Mouse (Mus musculus): ENCODE measurements around the gene Rnf224.
A peak's percentile ranks its signal among the peaks of the same experiment; 100 is the strongest.
"Not testable (repeated sequence)": the region's sequence is repeated elsewhere in the genome, so short reads cannot be mapped to it uniquely, and the experiment has no call there.

The Rnf224 gene

DNA sequence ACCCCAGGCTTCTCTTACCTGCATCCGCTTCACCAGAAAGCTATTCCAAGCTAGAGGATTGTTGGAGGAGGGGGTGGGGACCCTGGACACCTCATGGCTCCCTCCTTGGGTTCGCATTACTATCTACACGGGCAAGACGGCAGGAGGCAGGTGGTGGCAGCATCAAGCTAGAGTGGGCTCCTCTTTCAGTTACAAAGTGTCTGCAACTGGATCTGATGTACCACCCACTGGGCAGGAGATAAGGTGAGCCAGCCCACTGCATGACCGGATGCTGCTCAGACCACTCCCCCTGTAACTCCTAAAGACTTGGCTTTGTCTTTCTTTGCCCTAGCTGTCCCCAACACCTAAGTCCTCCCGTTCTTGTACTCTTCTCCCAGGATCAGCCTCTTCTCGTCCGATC, at the start of gene Rnf224:
TSS of gene Rnf224 (minus strand) at position 174 of the 400 bp plus-strand sequence.
- DNase-seq (ENCODE audit: low spot score in 2 of 2), result no peak

DNA sequence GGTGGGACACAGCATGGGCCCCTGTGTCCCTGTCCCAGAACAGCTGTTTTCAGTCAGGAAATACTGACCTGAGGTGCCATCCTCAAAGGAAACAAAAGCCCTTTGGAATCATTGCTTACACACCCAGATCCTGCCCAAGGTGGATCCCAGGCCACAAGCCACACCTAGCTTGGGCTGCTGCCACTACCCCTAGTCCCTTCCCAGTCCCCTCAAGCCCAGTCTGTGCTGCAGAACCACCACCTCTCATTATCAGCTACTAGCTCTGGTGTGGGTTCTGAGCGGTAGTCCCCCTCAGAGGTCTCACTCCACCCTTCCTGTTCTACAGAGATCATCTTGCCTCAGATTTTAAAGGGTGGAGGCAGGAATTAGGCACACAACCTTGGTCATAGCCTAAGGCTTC, 49.7 kb upstream of the Rnf224 start:
- no peak for DNase-seq (ENCODE audit: low spot score in 2 of 2)

DNA sequence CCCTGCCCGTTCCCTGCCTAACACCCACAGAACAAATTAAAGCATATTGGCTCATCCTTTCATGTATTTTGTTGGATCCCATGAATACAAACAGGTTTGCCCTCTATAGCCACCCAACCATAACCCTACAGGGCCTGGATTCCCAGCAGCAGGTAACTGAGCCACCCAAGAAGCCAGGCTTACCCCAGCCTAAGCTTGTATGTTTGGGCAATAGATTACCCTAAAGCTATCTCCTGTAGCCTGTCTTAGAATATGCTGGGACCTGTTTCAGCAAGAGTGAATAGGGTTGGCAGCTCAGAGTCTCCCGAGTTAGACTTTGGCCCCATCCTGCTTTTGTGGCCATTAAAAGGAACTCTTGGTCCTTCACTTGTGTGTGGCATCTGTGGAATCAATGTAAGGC, 49.0 kb upstream of the Rnf224 start:
- no peak for DNase-seq (ENCODE audit: low spot score in 2 of 2)

DNA sequence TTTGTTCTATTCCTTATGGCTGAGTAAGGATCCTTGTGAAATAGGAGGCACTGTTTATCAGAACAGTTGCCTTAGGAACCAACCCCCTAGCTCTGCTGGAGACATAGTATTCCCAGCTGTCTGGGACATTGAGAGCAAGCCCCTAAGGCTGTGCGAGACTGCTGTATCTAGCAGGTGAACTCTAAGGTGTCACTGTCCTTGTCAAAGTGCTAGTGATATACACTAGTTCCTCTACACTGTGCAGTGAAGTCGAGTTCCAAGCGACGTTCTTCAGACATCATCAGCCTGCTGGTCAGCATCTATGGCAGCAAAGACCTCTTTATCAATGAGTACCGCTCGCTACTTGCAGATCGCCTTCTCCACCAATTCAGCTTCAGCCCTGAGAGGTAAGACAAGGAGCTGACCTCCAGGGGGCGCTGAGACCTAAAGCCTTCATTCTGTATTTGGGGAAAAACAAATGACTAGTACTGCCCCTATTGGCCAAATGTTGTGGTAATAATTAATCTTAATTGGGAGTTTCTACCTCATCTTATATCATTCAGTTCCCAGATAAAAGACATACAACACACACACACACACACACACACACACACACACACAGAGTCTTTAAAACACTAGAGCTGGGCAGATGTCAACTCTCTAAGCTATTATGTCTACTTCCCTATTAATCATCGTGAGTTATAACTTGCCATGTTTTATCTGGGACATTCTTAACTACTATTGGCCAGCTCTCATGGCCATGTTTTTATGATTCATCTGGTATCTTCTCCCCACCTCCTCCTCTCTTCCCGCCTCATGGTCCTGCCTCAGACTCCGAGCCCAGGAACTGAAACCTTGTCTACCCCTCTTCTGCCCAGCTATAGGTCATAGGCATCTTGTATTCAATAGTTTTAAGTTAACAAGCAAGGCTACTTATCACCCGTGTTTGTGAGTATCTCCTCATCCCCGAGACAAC, 42.6 kb upstream of the Rnf224 start:
- DNase-seq (ENCODE audit: low spot score in 2 of 2), result peak; percentile 66 to 86

DNA sequence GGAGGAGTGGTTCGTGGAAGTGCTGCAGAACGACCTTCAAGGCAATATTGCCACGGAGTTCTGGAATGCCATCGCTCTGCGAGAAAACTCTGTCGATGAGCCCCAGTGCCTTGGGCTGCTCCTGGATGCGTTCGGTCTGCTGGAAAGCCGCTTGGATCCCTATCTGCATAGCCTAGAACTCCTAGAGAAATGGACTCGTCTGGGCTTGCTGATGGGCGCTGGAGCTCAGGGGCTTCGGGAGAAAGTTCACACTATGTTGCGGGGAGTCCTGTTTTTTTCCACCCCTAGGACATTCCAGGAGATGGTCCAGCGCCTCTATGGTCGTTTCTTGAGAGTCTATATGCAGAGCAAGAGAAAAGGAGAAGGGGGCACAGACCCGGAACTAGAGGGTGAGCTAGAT, 36.4 kb upstream of the Rnf224 start:
- no peak for DNase-seq (ENCODE audit: low spot score in 2 of 2)

DNA sequence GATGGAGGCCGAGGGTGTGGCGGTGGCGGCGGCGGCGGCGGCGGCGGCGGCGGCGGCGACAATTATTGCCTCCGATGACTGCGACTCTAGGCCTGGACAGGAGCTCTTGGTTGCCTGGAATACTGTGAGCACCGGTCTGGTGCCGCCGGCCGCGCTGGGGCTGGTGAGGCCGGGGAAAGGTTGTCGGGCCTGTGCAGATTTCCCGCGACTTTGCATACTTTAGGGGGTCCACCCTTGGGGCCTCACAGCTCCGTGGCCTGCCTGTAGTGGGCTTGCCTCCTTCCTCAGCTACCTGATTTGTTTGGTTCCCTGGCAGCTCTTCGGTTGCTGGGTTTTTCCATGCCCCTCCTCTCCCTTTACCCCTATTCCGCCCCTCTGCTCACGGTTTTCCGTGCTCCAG, 35.9 kb upstream of the Rnf224 start:
- no peak for DNase-seq (ENCODE audit: low spot score in 2 of 2)

DNA sequence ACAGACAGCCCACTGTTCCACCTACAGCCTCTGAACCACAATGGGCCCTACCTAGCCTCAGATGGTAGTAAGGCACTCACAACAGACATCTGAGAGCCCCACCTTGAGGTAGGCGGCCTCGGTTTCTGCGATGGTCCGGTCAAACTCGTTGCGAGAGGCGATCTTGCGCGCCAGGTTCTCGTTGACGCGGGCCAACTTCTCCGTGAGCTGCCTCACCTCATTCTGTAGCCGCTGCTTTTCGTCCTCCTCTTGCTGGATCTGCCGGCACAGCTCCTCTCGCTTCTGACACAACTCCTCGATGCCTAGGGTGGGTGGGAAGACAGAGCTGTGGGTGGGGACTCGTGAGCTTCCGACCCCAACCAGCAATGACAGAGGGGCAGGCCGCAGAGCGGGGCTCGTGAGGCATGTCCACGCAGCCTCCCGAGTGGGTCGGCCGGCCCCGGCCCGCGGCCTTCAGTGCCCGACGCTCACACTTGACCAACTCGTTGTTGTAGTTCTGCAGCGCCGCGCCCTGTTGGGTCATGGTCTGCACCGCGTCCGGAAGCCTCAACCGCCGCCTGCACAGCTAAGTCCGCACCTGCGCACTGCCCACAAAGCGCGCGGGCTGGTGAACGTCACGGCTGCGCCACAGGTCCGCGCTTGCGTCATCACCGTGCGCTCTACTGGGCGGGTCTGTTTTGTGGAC, 35.4 kb upstream of the Rnf224 start, which contains the start of the genes Ssna1 and Anapc2:
TSS of gene Ssna1 (minus strand) at position 612 of the 685 bp plus-strand sequence.
TSS of gene Anapc2 (plus strand) at position 652 of the 685 bp plus-strand sequence.
- peak; percentile 95 to 98 for DNase-seq (ENCODE audit: low spot score in 2 of 2)

DNA sequence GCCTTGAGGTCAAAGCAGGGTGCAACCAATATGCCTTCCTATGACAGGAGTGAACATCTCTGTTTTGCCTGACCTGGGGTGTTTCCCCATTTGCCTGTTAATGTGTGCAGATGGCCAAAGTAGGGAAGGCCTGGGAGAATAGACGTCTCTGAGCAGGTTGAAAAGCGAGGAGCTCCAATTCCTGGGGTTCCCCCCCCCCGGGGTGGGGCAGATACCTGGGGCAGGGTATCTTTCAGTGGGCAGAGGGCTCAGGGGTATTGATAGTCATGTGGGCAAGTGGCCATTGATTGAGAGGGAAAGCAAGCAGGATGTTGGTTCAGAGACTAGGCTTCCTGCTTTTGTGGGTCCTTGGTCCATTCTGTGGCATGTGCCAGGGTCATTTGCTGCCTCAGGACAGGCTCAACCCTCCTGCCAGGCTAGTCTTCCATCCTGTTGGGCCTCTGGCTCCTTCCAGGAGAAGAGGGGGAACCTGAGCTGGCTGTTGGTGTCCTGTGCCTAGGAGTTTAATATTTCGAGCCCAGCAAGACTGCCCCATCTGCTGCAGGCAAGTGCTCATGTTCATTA, 31.2 kb upstream of the Rnf224 start:
- DNase-seq (ENCODE audit: low spot score in 2 of 2), result no peak

DNA sequence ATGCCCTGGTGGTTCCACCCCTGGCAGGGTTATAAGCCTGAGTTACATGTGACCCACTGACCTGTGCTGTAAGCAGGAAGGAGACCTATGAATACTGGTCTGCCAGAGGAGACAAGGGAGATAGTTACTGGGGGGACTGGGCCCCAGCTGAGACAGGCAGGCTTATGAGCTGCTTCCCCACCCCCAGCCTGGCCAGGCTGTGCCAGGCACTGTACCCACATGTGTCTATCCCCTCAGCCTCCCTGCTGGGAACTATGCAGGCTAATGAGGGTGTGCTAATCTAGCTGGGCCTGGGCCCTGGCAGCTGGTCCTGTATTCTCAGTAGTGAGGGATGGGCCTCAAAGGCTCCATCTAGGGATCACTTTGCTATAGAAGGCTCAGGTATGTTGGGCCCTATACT, 30.7 kb upstream of the Rnf224 start:
- no peak for DNase-seq (ENCODE audit: low spot score in 2 of 2)

DNA sequence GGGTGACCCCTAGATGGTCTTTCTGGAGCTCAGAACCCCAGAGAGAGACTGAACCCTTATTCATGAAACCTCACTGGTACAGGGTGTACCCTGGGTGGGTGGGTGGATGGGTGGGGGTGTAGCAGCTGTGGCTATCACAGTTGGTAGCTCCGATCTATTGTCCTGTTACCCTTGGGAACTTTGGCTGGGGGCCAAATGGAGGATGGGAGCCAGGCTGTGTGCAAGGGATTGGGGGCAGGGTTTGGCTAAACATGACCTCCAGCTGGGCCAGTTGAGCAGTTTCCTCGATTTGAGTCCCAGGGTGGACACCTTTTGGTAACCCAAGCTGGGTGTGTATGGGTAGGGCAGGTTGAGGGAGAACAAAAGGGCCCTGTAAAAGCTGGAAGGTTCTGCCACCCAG, 30.1 kb upstream of the Rnf224 start:
- no peak for DNase-seq (ENCODE audit: low spot score in 2 of 2)

DNA sequence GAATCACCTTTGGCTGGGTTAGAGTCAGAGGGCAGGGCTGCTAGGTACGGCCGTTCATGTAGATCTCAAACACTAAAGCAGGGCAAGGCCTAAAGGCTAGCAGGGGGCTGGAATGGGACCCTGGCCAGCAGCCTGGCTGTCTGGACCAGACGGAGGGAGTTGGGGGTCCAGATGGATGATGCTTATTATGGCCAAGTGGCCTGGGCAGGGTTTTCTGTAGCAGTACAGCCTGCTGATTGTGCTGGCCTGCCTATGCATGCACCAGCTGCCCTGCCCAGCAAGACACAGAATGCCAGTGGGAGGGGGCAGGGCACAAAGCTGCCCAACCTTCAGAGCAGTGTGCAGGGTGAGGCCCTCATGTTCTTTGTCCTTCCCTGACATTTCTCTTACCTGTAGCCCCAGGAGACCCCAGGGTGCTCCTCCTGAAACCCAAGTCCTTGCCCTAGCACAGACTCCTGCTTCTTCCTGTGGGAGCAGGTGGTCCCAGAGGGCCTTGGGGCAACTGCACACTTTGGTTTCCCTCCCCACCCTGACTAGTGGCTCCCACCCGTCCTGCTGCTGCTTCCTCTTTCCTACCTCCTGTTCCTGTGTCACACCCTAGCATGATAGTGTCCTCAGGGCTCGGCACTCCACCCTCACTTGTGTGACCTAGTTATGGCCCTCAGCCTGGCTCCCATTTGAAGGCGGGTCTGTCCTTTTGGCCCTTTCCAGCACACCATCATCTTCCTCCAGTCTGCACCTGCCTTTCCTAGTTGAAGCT, 29.5 kb upstream of the Rnf224 start:
- no peak for DNase-seq (ENCODE audit: low spot score in 2 of 2)

DNA sequence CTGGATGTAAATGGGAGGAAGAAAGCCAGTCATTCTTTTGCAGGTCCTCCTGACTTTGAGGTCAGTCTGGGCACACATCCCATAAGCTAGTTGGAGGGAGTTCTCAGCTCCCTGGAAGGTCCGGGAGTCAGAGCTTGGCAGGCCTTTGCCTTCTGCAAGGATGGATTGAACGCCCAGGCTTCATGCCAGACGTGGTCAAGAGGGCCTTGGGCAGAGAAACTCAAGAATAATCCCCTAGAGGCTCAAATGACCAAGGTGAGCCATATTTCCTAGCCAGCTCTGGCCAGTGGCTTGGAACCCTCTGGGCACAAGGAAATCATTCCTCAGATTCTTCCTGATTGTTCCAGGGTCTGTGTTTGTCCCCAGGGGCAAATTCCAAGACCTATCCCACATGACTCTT, 28.3 kb upstream of the Rnf224 start:
- no peak for DNase-seq (ENCODE audit: low spot score in 2 of 2)

DNA sequence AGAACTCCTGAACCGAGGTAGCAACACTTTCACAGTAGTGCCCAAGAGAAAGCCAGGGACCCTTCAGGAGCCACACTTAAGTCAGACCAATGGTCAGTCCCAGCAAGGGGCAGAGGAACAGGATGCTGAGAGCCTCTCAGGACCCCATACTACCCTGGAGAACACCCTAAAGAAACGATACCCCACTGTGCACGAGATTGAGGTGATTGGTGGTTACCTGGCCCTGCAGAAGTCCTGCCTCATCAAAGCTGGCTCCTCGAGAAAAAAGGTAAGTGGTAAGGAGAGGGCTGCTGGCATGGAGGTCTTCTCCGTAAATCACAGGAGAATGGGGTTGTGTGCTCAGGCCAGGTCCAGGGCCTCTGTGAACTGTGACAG, 27.7 kb upstream of the Rnf224 start:
- no peak for DNase-seq (ENCODE audit: low spot score in 2 of 2)

DNA sequence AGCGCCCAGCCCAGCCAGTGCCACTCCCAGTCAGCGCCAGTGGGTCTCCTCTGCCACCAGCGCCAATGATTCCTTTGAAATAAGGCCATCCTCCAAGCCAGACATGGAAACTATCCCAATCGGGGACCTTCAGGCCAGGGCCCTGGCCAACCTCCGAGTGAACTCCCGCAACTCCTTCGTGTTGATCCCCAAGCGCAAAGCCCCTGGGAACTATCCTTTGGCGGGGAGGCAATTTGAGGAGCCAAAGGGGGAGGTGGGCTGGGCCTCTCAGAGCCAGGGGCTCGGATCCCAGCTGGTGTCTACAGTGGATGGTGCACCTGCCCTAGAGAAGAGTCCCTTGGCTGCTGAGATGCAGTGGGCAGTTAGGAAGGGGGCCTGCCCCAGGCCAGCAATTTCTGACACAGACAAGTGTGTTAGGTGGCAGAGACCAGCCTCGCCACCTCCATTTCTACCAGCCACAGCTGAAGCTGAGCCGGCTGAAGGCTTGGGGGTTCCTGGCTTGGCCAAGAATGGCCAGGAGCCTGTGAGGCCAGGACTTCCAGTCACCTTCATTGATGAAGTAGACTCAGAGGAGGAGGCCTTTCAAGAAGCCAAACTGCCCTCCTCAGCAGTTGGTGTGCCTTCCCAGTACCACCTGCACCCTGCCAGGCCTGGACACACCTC, 27.2 kb upstream of the Rnf224 start:
- no peak for DNase-seq (ENCODE audit: low spot score in 2 of 2)

DNA sequence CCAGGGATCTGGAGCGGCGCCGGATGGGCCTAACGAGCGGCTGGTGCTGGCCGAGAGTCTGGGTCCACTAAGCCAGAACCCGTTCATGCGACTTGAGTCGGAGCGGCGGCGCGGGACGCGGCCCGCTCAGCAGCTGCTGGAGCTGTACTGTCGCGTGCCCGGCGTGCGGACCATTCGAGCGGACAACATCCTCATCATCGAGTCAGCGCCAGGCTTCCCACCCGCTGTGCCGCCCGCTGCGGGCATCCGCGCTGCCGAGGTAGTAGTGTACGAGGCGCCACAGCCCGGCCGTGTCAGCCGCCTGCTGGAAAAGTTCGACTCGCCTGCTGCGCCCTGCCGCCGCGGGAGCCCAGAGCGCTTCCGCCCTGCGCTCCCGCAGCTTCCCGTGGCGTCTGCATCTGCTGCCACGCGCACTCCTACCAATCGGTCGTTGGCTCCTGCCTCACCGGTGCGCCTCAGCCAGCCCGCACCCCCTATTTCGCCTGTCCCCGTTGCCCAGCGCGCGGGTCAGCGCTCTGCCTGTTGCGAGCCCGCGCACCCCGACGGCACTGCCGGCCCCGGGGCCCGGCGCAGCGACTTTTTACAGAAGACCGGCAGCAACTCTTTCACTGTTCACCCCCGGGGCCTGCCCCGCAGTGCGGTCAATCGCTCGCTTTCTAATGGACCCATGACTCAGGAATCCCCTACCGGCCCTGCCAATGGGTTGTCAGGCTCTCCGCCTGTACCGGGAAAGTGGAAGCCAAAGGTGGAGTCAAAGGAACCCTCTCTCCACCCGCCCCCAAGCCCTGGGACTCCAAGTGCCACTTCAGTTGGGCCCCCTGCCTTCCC, 26.4 kb upstream of the Rnf224 start:
- no peak for DNase-seq (ENCODE audit: low spot score in 2 of 2)

DNA sequence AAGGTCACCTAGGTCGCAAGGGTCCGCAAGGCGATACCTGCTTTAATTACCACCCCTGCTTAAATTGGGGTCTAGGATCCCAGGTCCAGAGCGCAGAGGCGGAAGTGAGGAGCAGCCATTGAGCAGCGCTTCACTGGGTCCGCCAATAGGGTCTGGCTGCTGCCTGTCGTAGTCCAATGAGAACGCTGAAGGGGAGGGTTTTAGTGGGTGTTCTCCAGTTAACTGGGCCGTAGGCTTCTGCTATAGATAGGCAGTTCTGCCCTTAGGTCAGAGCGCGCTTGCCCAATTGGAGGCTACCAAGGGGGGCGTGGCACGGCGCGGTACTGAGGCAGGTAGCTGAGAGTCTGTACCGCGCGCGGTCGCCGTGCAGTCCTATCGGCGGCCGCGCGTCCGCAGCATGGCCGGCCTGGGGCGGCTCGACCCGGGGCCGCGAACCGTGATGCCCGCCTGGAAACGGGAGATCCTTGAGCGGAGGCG, 25.7 kb upstream of the Rnf224 start, which contains the start of gene Tprn:
TSS of gene Tprn (plus strand) at position 328 of the 477 bp plus-strand sequence.
- peak; percentile 89 to 93 for DNase-seq (ENCODE audit: low spot score in 2 of 2)

DNA sequence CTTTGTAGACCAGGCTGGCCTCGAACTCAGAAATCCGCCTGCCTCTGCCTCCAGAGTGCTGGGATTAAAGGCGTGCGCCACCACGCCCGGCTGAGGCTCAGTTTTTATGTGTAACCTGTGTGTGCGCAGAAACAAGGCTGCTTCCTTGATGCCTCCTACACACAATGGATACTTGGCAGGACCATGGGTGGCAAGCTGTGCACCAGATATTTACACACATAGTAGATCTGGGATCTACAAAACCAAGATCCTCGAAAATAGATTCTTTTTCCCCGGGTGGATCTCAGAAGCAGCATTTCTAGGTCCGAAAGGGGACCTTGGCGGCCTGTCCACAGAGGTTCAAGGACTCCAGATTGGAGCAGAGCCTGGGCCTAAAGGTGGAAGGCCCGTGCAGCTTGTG, 25.3 kb upstream of the Rnf224 start:
- DNase-seq (ENCODE audit: low spot score in 2 of 2), result no peak

DNA sequence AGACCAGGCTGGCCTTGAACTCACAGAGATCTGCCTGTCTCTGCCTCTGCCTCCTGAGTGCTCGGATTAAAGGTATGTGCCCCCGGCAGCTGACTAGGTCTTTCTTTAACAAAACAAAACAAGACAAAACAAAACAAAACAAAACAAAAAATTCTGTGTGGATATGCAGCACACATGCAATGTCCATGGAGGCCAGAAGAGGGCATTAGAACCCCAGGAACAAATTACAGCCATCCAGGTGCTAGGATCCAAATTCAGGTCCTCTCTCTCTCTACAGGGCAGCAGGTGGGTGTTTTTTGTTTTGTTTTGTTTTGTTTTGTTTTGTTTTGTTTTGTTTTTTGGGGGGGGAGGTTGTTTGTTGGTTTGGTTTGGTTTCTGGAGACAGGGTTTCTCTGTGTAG, 22.3 kb upstream of the Rnf224 start:
- no peak for DNase-seq (ENCODE audit: low spot score in 2 of 2)

DNA sequence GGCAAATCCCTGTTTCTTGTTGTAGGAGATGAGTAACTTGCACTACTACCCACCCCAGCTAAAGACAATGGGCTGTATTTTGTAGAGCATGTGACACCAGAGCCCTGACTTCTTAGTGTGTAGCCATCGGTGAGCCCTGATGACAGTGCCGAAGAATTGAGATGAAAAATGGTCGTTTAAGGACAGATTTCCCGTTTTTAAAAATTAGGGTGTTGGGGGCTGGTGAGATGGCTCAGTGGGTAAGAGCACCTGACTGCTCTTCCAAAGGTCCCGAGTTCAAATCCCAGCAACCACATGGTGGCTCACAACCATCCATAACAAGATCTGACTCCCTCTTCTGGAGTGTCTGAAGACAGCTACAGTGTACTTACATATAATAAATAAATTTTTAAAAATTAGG, 20.7 kb upstream of the Rnf224 start:
- DNase-seq (ENCODE audit: low spot score in 2 of 2), result not testable (repeated sequence)

DNA sequence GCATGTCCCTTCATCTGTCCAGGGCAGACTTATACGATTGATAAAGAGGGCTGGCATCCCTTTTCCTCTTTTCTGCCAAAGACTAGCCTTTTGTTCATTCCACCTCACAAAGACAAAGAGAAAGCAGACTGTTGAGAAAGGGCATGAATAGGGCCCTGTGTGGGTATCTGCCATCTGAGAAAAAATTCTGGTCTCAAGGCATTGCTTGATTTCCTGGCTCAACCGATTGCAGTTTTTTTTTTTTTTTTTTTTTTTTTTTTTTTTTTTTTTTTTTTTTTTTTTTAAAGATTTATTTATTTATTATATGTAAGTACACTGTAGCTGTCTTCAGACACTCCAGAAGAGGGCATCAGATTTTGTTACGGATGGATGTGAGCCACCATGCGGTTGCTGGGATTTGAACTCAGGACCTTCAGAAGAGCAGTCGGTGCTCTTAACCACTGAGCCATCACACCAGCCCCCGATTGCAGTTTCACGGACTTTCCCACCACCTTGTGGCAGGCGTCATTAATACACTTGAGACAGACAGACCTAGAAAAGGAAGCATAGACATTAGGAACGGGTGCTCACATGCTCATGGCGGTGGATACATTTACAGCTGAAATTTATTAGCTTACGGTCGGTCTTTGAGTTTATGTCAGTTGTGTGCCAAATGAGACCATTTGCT, 20.0 kb upstream of the Rnf224 start:
- DNase-seq (ENCODE audit: low spot score in 2 of 2), result not testable (repeated sequence)

All from urinary bladder, postnatal 4 days (tissue).